Mouse (Mus musculus): ENCODE data around the gene Ube2k.

DNA sequence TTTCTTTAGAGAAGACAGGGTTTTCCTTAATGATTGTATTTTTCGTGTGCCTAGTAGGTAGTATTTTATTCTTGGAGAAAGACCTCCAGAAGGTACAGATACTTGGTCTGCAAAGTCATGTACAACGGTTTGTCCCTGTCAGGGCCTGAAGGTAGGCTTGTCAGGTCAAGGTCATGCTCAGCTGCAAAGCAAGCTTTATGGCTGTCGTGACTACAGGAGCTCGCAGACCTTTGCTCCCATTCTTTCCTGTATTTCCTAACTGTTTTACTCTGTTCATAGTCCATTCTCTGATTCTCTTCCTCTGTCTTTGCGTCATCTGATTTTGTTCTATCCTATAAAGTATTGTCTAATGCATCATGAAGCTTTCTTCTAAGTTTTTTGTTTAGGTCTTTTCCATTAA is 49.3 kb downstream of the Ube2k start:
- TF ChIP-seq TCF12 (IDR thresholded peaks at IDR 0.05; ENCODE audit: low read depth, low read length) (no peak), RAD21 (IDR thresholded peaks at IDR 0.05; ENCODE audit: low read depth, low read length) (no peak), CTCF (conservative IDR thresholded peaks at IDR 0.05 in 1 of 2, IDR thresholded peaks at IDR 0.05 in 1 of 2; ENCODE audit: low read depth in 2 of 2, low read length in 2 of 2) (no peak), EP300 (IDR thresholded peaks at IDR 0.05; ENCODE audit: low read length) (no peak), POLR2A (IDR thresholded peaks at IDR 0.05; ENCODE audit: low read depth, low read length) (no peak), MEF2A (IDR thresholded peaks at IDR 0.05; ENCODE audit: borderline replicate concordance, low read depth, low read length) (no peak), SMC3 (IDR thresholded peaks at IDR 0.05; ENCODE audit: low read depth, low read length) (no peak)
